Mouse (Mus musculus) hindbrain, embryonic 16.5 days (tissue): Measurements from ENCODE around the gene Lingo3. TPM values are rescaled to one million over a fixed set of nuclear protein-coding genes. Genes with fewer than 3 reads are reported as not detected.
A peak's percentile ranks its signal among the peaks of the same experiment; 100 is the strongest.

Experiments used
- ATAC-seq: fragments of 200-750 bp; cut with Nextera tagmentation; 2 replicates; pipeline ENCODE4 v1.8.0; 2017; ENCODE audit warnings: moderate TSS enrichment, moderate library complexity
- H3K27ac ChIP-seq: fragments of 300-500 bp; sonication (generic); 2 replicates; pipeline ENCODE4 v1.5.1; 2014; ENCODE audit warnings: low read depth, mild to moderate bottlenecking, control low read depth, low read length, moderate library complexity
- H3K27me3 ChIP-seq: fragments of 300-500 bp; sonication (generic); replicated peaks from 2 replicates; pipeline ENCODE4 v1.6.1; 2014; ENCODE audit warnings: low read length; ENCODE audit not compliant: control insufficient read depth, insufficient read depth
- H3K36me3 ChIP-seq: fragments of 300-500 bp; sonication (generic); 2 replicates; pipeline ENCODE4 v1.6.1; 2014; ENCODE audit warnings: mild to moderate bottlenecking, low read length, moderate library complexity, mixed read lengths; ENCODE audit not compliant: control insufficient read depth, insufficient read depth
- H3K4me1 ChIP-seq: fragments of 300-500 bp; sonication (generic); 2 replicates; pipeline ENCODE4 v1.6.1; 2014; ENCODE audit warnings: low read depth, low read length; ENCODE audit not compliant: control insufficient read depth, insufficient read depth
- H3K4me2 ChIP-seq: fragments of 300-500 bp; sonication (generic); 2 replicates; pipeline ENCODE4 v1.6.1; 2014; ENCODE audit warnings: mild to moderate bottlenecking, low read length, control low read depth, moderate library complexity
- H3K4me3 ChIP-seq: fragments of 300-500 bp; sonication (generic); 2 replicates; pipeline ENCODE4 v1.5.1; 2014; ENCODE audit warnings: mild to moderate bottlenecking, low read length, control low read depth, moderate library complexity
- H3K9ac ChIP-seq: fragments of 300-500 bp; sonication (generic); 2 replicates; pipeline ENCODE4 v1.6.1; 2014; ENCODE audit warnings: low read depth, mild to moderate bottlenecking, control low read depth, low read length, moderate library complexity
- H3K9me3 ChIP-seq: fragments of 300-500 bp; sonication (generic); 2 replicates; pipeline ENCODE4 v1.6.1; 2014; ENCODE audit warnings: mild to moderate bottlenecking, low read length, moderate library complexity; ENCODE audit not compliant: control insufficient read depth
- WGBS: fragments of 180-500 bp; shearing (Covaris S2); extraction: QIAGEN DNeasy Blood & Tissue Kit; methylation state at CpG from one replicate; pipeline ENCODE4 v1.1.7; 2014; 5-methylcytosine and 5-hydroxymethylcytosine counted together
- polyA plus RNA-seq: library from polyadenylated mRNA; unstranded; fragments of >200 nt; fragmentation: Nextera tagmentation; extraction: Ambion mirVana; gene quantifications from 2 replicates; pipeline ENCODE4 v1.2.1, GENCODE M21; 2015

Lingo3 gene
- polyA plus RNA-seq, 1 experiment from 2014 or later = 23.3 TPM

DNA sequence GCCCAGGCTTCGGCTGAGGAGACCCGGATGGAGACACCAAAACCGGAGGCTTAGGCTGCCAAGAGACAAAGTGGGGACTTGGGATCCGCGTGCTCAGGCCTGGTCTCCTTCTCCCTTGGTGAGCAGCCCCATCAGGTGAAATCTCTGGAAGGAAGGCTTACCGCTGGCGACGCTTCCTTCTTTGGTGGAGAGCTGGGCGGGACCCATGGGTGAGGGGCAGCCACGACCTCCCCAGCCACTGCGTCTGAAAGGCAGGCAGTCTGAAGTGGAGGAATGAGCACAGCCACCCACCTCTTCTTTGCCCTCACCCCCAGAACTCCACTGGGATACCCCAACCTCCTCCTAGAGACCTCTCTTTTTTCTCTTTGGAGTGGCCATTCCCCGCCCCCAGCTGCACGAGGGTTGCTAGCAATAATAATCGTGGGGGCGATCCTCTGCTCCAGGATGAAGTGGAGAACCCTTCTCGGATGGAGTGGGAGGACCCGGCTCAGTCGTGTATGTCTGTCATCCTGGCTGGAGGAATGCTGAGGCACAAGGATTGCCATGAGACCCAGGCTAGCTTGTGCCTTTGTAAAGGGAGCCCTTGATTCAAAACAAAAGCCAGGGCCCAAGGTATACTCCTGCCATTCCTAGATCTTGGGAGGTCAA lies 34.7 kb downstream of the Lingo3 start:
- H3K4me2 ChIP-seq = peak overlapping the region; percentile 43
- H3K27me3 ChIP-seq = peaks cover 19% of the 10 kb centered on the region
- H3K9me3 ChIP-seq = no peaks in the 10 kb centered on the region
- 8% methylated on average over 16 of the region's 18 CpGs for WGBS
- peak overlapping the region; percentile 43 for H3K9ac ChIP-seq
- peak overlapping the region; percentile 17; the same call in 1 of the 2 replicates for H3K4me3 ChIP-seq
- H3K27ac ChIP-seq = no peak overlapping the region
- ATAC-seq = no peak
- H3K4me1 ChIP-seq = peaks cover 22% of the 10 kb centered on the region
- peaks cover 12% of the 10 kb centered on the region for H3K36me3 ChIP-seq

DNA sequence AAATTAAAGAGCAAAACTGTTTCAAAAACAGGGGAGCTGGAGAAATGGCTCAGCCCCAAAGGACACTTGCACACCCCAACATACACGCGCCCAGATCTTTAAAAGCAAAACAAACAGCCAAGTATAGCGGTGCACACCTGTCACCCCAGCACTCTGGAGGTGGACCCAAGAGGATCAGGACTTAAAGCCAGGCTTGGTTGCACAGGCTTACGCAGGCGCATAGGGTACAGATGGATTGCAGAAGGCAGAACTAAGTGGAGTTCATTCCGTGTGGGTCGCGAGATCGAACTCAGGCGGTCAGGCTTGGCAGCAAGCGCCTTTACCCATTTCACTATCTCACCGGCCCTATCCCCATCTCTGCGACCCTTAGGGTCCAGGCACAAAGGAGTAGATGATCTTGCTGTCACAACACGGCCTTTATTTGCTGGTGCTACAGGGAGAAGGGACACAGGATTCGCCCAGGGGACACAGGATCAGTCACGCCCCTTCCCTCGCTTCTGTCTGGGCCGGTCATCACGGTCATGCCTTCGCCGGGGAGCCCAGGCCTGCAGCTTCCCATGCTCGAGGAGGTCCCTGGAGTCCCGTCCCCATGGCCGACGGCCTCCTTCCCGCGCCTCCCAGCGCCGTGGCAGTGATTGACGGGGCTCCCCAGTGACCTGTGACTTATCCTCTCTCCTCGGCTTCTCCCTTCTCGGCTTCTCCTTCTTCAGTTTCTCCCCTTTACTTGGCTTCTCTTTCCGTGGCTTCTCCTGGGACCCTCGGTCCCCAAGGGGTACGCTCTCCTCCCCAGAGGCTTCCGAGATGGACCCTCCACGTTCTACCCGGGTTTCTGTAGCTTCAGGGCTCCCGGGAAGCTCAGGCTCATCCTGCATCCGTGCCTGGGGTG lies 35.5 kb downstream of the Lingo3 start:
- peak overlapping the region; percentile 43 for H3K4me2 ChIP-seq
- H3K27me3 ChIP-seq = peaks cover 19% of the 10 kb centered on the region
- H3K4me3 ChIP-seq = peak overlapping the region; percentile 17; the same call in 1 of the 2 replicates
- H3K27ac ChIP-seq = no peak overlapping the region
- peak overlapping the region; percentile 43 for H3K9ac ChIP-seq
- H3K36me3 ChIP-seq = peaks cover 19% of the 10 kb centered on the region
- no peaks in the 10 kb centered on the region for H3K9me3 ChIP-seq
- no peak for ATAC-seq
- H3K4me1 ChIP-seq = peaks cover 22% of the 10 kb centered on the region
- WGBS = 15% methylated on average over 40 of the region's 40 CpGs

- peak overlapping the region; percentile 84 for H3K9ac ChIP-seq
- peaks cover 22% of the 10 kb centered on the region for H3K4me1 ChIP-seq
- peaks cover 30% of the 10 kb centered on the region for H3K36me3 ChIP-seq
- H3K27me3 ChIP-seq = peaks cover 19% of the 10 kb centered on the region
- H3K9me3 ChIP-seq = no peaks in the 10 kb centered on the region
- 1% methylated on average over 40 of the region's 58 CpGs for WGBS
- peak; percentile 87 for ATAC-seq
- peak overlapping the region; percentile 98 for H3K4me2 ChIP-seq
- peak overlapping the region; percentile 87 for H3K27ac ChIP-seq
- peak overlapping the region; percentile 54 for H3K4me3 ChIP-seq
Observed at GRCm38 (mm10) chr10:80807057-80807627, 36.7 kb downstream of the Lingo3 start.

DNA sequence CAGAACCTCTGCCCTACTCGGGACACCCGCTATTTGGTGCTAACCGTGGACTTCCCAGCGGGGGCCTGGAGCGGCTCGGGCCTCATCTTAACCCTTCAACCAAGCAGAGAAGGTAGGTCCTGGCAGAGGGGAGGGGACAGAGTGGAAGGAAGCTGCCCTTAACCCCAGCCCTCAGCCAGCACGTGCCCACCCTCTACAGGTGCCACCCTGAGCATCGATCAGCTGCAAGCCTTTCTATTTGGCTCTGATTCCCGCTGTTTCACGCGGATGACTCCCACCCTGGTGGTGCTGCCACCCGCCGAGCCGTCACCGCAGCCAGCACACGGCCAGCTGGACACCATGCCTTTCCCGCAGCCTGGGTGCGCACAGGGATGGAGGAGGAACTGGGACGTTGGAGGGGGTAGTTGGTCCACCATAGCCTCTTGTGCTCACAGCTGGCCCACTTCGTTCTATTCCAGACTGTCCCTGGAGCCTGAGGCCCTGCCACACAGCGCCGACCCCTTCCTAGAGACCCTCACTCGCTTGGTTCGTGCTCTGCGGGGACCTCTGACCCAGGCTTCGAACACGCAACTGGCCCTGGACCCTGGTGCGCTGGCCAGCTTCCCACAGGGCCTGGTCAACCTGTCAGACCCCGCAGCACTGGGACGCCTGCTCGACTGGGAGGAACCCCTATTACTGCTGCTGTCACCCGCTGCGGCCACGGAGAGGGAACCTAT lies 37.3 kb downstream of the Lingo3 start:
- peak overlapping the region; percentile 84 for H3K9ac ChIP-seq
- H3K4me2 ChIP-seq = peak overlapping the region; percentile 98
- no peak for ATAC-seq
- H3K9me3 ChIP-seq = no peaks in the 10 kb centered on the region
- 36% methylated on average over 33 of the region's 34 CpGs for WGBS
- H3K36me3 ChIP-seq = peaks cover 35% of the 10 kb centered on the region
- H3K4me1 ChIP-seq = peaks cover 22% of the 10 kb centered on the region
- peak overlapping the region; percentile 54 for H3K4me3 ChIP-seq
- peak overlapping the region; percentile 87 for H3K27ac ChIP-seq
- H3K27me3 ChIP-seq = peaks cover 19% of the 10 kb centered on the region

DNA sequence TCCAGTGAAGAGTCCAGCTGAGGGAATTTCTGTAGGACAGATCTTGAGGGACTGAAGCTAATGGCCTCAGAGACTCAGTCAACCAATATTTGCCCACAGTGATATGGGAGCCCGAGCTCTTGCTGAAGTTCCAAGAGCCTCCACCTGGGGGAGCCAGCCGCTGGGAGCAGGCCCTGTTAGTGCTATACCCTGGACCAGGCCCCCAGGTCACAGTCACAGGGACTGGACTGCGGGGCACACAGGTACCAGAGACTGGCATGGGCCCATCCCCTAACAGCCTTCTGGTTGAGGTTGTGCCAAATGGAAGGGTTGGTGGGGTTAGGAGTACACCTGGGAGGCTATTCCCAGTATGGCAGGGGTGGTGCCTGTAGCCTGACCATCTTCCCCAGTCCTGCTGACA lies 37.9 kb downstream of the Lingo3 start:
- no peaks in the 10 kb centered on the region for H3K9me3 ChIP-seq
- H3K27ac ChIP-seq = no peak overlapping the region
- WGBS = 13% methylated on average over 3 of the region's 3 CpGs
- no peak overlapping the region; the same call in 1 of the 2 replicates for H3K4me2 ChIP-seq
- ATAC-seq = peak; percentile 15; the same call in 1 of the 2 replicates
- peak overlapping the region; percentile 84; the same call in 1 of the 2 replicates for H3K9ac ChIP-seq
- H3K27me3 ChIP-seq = peaks cover 19% of the 10 kb centered on the region
- peaks cover 39% of the 10 kb centered on the region for H3K36me3 ChIP-seq
- no peak overlapping the region for H3K4me3 ChIP-seq
- H3K4me1 ChIP-seq = peaks cover 22% of the 10 kb centered on the region

GRCm38 (mm10) chr10:80805322-80805721 lies 38.5 kb downstream of the Lingo3 start:
- 82% methylated on average over 5 of the region's 5 CpGs for WGBS
- Histone ChIP-seq H3K27me3 (peaks cover 17% of the 10 kb centered on the region), H3K27ac (no peak overlapping the region), H3K4me1 (peaks cover 24% of the 10 kb centered on the region), H3K36me3 (peaks cover 39% of the 10 kb centered on the region), H3K4me2 (no peak overlapping the region), H3K9me3 (no peaks in the 10 kb centered on the region), H3K9ac (no peak overlapping the region), H3K4me3 (no peak overlapping the region)
- no peak for ATAC-seq

GRCm38 (mm10) chr10:80804916-80805315 lies 38.9 kb downstream of the Lingo3 start, which contains the start of gene Amh:
Amh (plus strand) TSS chr10:80805243.
- no peak for ATAC-seq
- H3K9me3 ChIP-seq = no peaks in the 10 kb centered on the region
- H3K36me3 ChIP-seq = peaks cover 39% of the 10 kb centered on the region
- 0 out of 2 replicates have a peak within 1 kb of the TSS, but pooled peaks have one; percentile 84 for H3K9ac ChIP-seq
- 76% methylated on average over 6 of the region's 6 CpGs for WGBS
- peaks cover 13% of the 10 kb centered on the region for H3K27me3 ChIP-seq
- peaks cover 28% of the 10 kb centered on the region for H3K4me1 ChIP-seq
- H3K4me2 ChIP-seq = no peak within 1 kb of the TSS; the same call in 1 of the 2 replicates
- no peak within 1 kb of the TSS for H3K27ac ChIP-seq
- H3K4me3 ChIP-seq = no peak within 1 kb of the TSS

GRCm38 (mm10) chr10:80804340-80804739 lies 39.5 kb downstream of the Lingo3 start:
- 95% methylated on average over 2 of the region's 2 CpGs for WGBS
- Histone ChIP-seq H3K4me2 (no peak overlapping the region), H3K36me3 (peaks cover 39% of the 10 kb centered on the region), H3K27me3 (peaks cover 8% of the 10 kb centered on the region), H3K27ac (no peak overlapping the region), H3K4me3 (no peak overlapping the region), H3K9ac (no peak overlapping the region), H3K9me3 (no peaks in the 10 kb centered on the region), H3K4me1 (peaks cover 34% of the 10 kb centered on the region)
- ATAC-seq = no peak
